Mouse (Mus musculus) embryonic stem cell, embryonic (primary cell): ENCODE data around the gene Elfn2.

Experiments used
- CTCF ChIA-PET, 4 experiments: fragments of 300-600 bp in 2 of 4; fragments of 350-600 bp in 2 of 4; sonication (Branson Sonifier 250); formaldehyde crosslinking; loops; one replicate each; lab custom pipeline; 2022; ENCODE audit warnings: inconsistent platforms in 2 of 4; lab: Charles Lee
- POLR2A ChIA-PET, 4 experiments: fragments of 300-600 bp in 2 of 4; fragments of 350-600 bp in 2 of 4; sonication (Branson Sonifier 250); formaldehyde crosslinking; loops; one replicate each; lab custom pipeline; 2022; ENCODE audit warnings: antibody characterized with exemption in 4 of 4, inconsistent platforms in 1 of 4; lab: Charles Lee

The Elfn2 gene

DNA sequence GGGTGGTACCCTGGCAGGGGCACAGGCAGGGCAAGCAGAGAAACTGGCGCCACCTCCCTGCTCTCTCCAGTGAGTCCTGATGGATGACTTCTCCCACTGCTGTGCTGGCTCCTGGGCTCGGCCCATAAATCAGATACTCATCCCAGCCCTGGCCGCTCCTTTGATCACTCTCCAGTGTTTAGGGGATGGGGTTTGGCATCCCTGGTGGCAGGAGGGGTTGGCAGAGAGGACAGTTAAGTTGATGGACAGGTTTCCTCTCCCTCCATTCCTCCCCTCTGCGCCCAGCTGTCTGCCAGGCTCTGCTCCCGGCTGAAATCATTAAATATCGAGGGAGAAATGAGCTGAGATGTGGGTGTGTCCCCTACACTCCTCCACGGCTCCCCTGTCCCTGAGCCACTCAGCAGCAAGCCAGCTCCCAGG is 18.1 kb upstream of the Elfn2 start:
- POLR2A ChIA-PET: interaction anchor here in 1 of 4 experiments (0.7 kb wide), 1 partner anchor 126 kb away, joined by 3 read pairs; no protein-coding TSS in a partner anchor
- CTCF ChIA-PET: interaction anchor here in 1 of 4 experiments (0.6 kb wide), 1 partner anchor 17 kb away, joined by 3 read pairs; no protein-coding TSS in a partner anchor

DNA sequence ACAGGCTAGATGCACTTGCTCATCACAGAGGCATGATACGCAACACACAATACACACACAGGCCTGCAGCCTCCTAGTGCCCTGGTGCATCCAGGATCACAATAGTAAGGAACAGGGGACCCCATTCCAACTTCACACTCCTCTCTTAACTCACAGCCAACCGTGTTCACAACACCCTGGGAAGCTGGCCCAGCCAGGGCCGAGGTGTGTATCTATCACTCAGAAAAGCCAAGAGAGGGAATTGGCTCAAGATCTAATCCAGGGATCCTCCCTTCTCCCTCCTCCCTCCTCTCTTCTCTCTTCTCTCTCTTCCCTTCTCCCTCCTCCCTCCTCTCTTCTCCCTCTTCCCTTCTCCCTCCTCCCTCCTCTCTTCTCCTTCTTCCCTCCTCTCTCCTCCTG is 17.6 kb upstream of the Elfn2 start:
- ChIA-PET POLR2A (interaction anchor here in 1 of 4 experiments (0.6 kb wide), 1 partner anchor 867 kb away, joined by 3 read pairs; no protein-coding TSS in a partner anchor), CTCF (interaction anchor here in 2 of 4 experiments (0.6 to 2.1 kb wide), 3 partner anchors 16 to 113 kb away, joined by 3 to 12 read pairs (median 6); no protein-coding TSS in a partner anchor)

DNA sequence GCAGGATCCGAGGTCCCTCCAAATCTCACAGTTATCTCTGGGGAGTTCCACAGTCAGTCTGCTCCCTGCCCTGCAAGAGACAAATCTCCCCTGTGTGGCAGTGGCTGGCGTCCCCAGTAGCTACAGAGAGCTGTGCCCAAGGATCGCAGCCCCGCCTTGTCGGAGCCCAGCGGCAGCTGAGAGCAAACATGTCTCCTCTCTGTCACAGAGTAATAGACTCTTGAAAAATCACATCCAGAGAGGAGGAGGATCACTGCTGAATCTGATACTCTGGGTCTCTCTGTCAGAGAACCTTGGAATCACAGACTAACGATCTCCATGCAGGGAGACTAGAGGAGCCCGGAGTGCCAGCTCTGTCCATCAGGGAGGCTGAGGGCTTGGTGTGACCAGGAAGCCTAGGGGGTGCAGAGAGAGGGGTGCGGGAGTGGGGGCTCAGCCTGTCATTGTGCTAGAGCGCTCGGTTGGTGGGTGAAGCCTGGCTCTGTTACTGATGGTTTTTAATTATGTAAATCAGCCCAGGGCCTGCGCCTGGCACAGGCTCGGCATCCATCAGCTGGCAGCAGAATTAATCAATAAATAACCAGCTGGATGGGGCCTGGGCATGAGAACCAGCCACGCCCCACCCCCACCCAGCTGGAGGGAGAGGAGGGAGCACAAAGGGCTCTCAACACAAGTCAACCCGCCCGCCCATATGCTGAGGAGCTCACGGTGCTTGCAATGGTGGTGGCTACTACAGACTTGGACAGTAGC is 17.0 kb upstream of the Elfn2 start:
- CTCF ChIA-PET: interaction anchor here in 3 of 4 experiments (0.6 to 2.1 kb wide), 8 partner anchors 9 to 148 kb away, joined by 3 to 12 read pairs (median 4); no protein-coding TSS in a partner anchor
- POLR2A ChIA-PET: interaction anchor here in 2 of 4 experiments (0.6 to 1.5 kb wide), 2 partner anchors 13 to 867 kb away, joined by 3 read pairs; no protein-coding TSS in a partner anchor

DNA sequence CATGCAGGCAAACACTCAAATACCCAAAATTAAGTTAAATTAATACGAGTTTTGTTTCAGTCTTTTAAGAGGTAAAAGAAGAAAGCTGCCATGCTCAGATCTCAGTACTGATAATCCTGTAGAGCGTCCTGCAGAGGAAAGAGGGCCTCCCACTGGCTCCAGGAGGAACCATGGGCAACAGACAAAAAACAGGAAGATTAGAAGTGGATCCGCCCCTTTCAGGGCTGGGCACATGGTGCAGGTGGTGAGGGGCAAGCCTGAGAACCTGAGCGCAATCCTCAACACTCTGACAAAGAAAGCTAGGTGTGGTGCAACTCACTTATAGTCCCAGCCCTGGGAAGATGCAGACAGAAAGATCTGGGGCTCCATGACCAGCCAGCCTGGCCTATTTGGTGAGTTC is 13.3 kb upstream of the Elfn2 start:
- POLR2A ChIA-PET: no interaction called here
- CTCF ChIA-PET: interaction anchor here in 2 of 4 experiments (1.0 to 3.1 kb wide), 2 partner anchors 12 kb away, joined by 3 to 15 read pairs; partner anchors contain the start of gene Elfn2 (in 1 of the 2)

DNA sequence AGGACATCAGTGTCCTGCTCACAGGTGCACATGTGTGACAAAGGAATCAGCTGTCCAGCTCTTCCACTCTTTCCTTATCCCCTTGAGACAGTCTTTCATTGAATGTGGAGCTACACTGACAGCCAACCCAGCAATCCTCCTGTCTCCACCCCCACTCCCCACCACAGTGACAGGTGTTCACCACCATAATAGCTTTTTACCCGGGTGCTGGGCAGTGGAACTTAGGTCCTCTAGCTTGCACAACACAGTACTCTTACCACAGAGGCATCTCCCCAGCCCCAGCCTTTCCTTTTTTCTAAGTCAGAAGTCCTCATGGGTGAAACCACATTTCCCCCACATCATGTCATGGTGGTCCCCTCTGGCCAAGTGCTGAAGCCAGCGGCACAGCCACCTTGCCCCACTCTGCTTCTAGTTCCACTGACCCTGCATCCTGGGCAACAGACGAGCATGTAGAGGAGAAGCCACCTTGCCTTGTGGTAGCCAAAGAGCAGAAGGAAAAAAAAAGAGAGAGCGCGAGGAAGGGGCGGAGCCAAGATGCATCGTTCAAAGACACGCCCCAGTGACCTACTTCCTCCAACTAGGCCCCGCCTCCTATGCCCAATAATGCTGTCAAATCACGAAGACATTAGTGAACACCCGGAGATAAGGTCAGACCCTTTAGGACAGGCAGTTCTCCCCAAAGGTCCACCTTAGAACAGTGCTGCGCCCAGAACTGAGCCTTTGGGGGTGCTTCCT is 11.9 kb upstream of the Elfn2 start:
- POLR2A ChIA-PET: interaction anchor here in 1 of 4 experiments (1.2 kb wide), 1 partner anchor 86 kb away, joined by 3 read pairs; no protein-coding TSS in a partner anchor

DNA sequence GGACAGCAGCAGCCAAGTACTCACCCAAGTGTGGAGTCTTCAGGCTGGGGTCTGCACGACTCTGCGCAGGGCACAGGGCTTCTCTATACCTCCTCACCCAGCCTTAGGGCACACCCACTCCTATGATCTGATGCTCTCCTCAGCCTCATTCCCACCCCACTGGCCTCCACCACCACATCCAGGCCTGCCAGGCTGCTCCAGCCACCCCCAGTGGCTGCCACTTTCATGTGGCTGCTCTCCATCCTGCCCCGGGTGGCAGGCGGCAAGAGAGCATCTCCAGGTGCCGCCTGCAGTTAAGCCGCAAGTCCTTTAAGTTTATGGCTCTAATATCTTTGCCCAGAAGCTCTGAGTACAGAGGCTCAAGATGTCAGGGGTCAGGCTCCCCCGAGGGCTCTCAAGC is 8.1 kb upstream of the Elfn2 start:
- ChIA-PET CTCF (no interaction called here), POLR2A (no interaction called here)

More for the DNA sequence above, 11.9 kb upstream of the Elfn2 start:
- CTCF ChIA-PET: interaction anchor here in 3 of 4 experiments (0.6 to 3.1 kb wide), 3 partner anchors 11 to 55 kb away, joined by 3 to 15 read pairs (median 3); partner anchors contain the start of gene Elfn2 (in 1 of the 3)

DNA sequence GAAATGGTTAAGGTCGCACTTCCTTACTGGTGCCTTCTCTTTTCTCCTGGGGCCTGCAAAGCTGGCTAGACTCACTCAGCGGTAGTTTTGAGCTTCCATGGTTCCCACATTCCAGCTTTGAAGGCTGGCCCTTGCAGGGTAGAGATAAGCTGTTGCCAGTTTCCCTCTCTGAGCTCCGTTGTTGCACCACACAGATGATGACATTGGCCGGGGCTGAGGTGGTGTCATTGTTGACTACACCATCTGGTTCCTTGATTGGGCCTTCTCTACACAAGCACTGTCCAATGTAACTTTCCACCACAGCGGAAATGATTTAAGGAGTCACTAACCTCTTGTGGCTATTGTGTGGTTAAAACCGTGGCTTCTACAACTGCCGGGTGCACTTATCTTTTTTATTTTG is 2.0 kb upstream of the Elfn2 start:
- CTCF ChIA-PET: interaction anchor here (0.6 to 4.1 kb wide), 42 partner anchors 10 to 568 kb away, joined by 3 to 33 read pairs (median 5); partner anchors contain the start of gene Pdxp (in 1 of the 4)
- POLR2A ChIA-PET: interaction anchor here in 2 of 4 experiments (0.6 to 0.8 kb wide), 4 partner anchors 207 to 1649 kb away, joined by 3 to 4 read pairs (median 3); no protein-coding TSS in a partner anchor

DNA sequence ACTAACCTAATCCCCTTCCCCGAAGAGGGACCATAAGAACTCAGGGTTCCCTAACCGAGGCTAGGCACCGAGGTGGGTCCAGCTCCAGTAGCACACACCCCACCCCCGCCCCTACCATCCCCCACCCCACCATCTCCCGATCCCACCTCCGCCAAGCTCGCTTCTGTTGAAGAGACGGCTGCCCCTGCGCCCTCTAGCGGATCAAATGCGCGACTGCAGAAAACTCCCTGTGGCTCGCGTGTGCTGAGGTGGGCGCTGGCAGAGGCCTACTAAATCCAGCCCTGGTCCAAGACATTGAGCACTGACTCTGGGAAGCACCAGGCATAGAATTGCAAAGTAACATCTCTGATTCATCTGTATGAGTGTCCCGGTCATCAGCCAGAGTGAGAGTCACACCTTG is 1.5 kb upstream of the Elfn2 start:
- POLR2A ChIA-PET: interaction anchor here (0.6 to 1.3 kb wide), 11 partner anchors 98 to 1649 kb away, joined by 3 to 5 read pairs (median 4); partner anchors contain the start of gene Cyth4 (in 1 of the 4)
- CTCF ChIA-PET: interaction anchor here (0.5 to 4.1 kb wide), 82 partner anchors 10 to 568 kb away, joined by 3 to 33 read pairs (median 4); partner anchors contain the start of genes Mfng (in 1 of the 4) and Pdxp (in 1 of the 4)

DNA sequence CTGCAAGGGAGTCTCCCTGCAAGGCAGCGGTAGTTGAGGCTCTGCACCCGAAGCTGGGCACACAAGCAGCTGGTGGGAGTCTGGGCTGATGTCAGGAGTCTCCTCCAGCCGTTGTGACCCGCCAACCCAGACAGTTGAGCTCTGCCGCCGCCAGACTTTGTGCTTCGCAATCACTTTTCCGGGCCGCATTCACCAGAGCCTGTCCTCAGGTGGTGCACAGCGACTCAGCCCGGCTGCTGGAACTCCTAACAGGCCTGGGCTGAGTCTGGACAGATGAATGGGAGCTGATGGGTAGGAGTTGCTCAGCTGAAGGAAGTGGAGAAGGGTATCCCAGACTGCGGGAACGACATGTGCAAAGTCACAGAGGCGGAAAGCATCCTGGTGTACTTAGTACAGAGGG is 845 bp upstream of the Elfn2 start:
- CTCF ChIA-PET: interaction anchor here (0.5 to 4.1 kb wide), 73 partner anchors 9 to 537 kb away, joined by 3 to 33 read pairs (median 4); partner anchors contain the start of gene Mfng (in 1 of the 4)
- POLR2A ChIA-PET: interaction anchor here (0.6 to 1.3 kb wide), 10 partner anchors 29 to 797 kb away, joined by 3 to 5 read pairs (median 4); partner anchors contain the start of gene Cyth4 (in 1 of the 4)

DNA sequence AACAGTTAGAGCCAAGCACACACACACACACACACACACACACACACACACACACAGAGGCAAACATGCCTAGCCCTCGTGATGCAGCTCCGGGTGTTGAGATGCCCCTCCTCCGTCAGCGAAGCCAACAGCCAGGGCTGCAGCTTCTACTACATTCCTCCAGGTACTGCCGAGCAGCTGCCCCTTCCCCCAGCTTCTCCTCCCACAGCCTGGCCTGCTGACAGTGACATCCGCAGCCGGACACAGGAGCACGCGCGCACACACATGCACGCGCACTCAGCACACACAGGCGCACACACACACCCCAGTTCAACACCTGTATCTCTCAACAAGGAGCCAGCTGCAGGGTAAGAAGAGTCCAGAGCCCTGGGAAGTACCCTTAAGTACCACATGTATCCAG is 1.6 kb downstream of the Elfn2 start:
- ChIA-PET POLR2A (interaction anchor here in 1 of 4 experiments (0.7 to 1.1 kb wide), 4 partner anchors 25 to 323 kb away, joined by 3 read pairs; no protein-coding TSS in a partner anchor), CTCF (interaction anchor here in 2 of 4 experiments (0.6 to 1.2 kb wide), 2 partner anchors 94 to 264 kb away, joined by 3 to 4 read pairs; no protein-coding TSS in a partner anchor)

DNA sequence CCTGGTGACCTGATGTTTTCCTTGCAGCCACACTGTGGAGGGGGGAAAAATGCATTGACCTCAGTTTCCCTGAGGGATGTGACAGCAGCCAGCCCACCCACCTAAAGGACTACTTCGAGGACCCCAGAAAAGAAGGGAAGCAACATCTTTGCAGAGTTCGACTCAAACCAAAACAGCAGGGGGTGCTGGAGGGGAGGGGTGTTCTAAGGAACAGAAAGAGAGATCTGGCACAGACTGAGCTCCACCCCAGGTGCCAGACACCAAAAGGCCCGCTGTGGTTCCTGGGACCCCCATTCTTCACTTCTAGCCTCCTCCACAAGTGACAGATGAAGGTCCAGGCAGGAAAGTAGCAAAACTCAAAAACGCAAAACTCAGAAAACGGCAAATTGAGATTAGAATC is 2.7 kb downstream of the Elfn2 start:
- POLR2A ChIA-PET: interaction anchor here in 1 of 4 experiments (0.7 kb wide), 1 partner anchor 84 kb away, joined by 4 read pairs; no protein-coding TSS in a partner anchor
- CTCF ChIA-PET: interaction anchor here in 1 of 4 experiments (0.6 kb wide), 2 partner anchors 125 to 169 kb away, joined by 5 to 7 read pairs; no protein-coding TSS in a partner anchor

DNA sequence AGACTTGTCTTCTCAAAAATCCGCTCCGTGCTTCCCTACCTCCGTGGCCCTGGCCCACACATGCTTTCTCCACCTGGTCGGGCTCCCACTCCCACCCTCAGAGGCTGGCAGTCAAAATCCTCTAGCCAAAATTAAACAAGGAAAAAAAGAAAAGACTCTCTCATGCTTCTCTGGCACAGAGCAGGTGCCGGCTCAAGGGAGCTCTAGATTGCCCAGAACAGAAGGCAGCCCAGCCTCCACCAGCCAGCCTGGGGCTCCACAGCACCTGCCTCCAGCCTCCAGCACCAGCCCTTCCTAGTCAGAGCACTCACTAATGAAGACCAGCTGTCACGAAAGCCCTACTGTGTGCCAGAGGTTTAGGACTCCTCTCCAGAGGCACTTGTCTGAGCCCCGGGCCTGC is 4.8 kb downstream of the Elfn2 start:
- POLR2A ChIA-PET: no interaction called here
- CTCF ChIA-PET: interaction anchor here in 2 of 4 experiments (0.6 to 1.3 kb wide), 4 partner anchors 76 to 532 kb away, joined by 3 to 5 read pairs (median 3); no protein-coding TSS in a partner anchor

DNA sequence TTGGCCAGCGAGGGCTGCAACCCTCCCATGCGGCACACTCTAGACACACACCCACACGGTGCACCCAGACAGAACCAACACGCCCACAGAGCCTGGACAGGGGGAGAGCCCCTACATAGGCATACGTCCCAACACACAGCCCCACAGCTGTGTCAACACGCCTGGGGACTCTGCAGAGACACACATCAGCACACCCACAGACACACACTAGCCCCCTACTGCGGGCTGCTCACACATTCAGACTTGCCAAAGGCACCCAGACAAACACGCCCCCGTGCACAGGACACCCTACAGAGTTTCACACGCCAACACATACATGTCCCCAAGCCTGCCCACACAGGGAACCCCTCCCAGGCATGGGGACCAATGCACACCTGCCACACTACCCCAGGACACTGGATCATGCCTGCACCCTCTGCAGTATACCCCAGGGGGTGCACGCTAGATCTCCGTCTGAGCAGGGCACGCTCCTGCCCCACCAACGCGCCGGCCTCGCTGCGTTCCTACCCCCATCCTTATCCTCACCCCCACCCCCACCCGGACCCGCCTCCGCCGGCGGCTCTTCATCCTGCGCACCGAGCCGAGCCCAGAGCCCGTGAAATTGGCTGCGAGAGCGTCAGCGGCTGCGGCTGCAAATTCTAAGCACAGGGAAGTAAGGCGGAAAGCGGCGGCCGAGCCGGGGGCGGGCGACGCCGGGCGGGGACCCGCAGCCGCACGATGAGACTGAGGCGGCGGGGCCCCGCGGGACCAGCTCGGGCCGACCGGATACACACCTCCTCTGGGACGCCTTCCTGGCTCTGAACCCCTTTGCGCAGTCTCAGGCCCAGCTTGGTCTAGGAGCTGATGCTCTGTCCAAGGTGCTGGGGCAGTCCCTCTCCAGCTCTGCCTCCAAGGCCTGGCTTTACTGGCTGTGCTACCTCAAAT is 6.0 kb downstream of the Elfn2 start:
- POLR2A ChIA-PET: interaction anchor here in 2 of 4 experiments (0.5 to 0.7 kb wide), 4 partner anchors 36 to 237 kb away, joined by 3 to 5 read pairs (median 4); no protein-coding TSS in a partner anchor
- CTCF ChIA-PET: interaction anchor here (0.5 to 1.3 kb wide), 8 partner anchors 31 to 414 kb away, joined by 3 to 5 read pairs (median 3); no protein-coding TSS in a partner anchor

DNA sequence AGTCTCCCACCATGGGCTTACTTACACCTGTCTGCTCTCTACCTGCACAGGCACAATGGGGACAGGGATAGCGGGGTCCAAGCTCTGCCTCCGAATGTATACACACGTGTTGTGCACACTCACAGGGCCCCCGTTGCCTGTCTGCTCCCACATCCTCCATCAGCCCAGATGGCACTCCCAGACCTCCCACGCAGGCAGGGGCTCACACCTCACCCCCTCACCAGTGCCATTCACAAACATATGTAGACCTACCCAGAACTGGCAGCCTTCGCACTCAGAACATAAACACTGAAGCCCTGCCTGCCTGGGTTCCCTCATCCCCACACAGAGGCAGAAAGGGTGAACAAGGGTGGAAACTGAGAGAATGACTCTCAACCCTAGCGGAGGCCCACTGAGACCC is 6.6 kb downstream of the Elfn2 start:
- ChIA-PET POLR2A (no interaction called here), CTCF (no interaction called here)

DNA sequence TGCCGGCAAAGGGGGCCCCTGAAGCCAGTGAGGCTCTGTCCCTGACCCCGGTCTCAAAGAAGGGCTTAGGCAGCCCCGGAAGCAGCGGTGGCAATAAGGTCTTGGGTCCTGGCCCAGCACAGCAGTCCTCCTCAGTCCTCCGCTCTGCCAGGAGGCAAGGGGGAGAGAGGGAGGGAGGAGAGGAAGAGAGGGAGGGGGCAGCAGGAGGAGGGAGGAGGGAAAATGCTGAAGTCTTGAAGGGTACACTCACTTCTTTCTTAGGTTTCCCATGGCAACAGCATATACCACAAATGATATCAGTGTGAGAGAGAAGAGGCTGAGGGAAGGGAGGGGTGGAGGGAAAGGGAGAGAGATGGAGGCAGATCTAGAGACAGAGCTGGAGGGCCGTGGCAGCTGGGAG is 7.9 kb downstream of the Elfn2 start:
- ChIA-PET CTCF (interaction anchor here in 3 of 4 experiments (0.5 to 1.0 kb wide), 4 partner anchors 9 to 1355 kb away, joined by 3 to 5 read pairs (median 4); no protein-coding TSS in a partner anchor), POLR2A (interaction anchor here in 1 of 4 experiments (0.5 kb wide), 1 partner anchor 11 kb away, joined by 3 read pairs; no protein-coding TSS in a partner anchor)

DNA sequence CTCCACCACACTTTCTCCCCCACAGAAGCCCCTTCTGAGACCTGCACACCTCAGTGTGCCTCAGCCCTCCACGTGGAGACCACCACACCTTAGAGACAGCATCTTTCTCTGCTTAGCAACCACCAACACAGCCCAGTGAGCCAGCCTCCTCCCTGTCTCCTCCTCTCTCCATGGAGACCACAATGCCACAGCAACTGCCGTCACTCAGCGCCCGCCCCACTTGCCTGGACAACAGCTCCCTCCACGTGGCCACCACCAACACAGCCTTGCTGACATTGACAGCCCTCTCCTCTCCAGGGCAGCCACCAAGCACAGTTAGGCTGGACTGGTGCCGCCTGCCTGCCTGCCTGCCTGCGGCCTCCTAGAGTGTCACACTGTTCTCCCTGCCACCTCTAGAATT is 8.8 kb downstream of the Elfn2 start:
- POLR2A ChIA-PET: interaction anchor here in 1 of 4 experiments (0.6 kb wide), 2 partner anchors 13 to 626 kb away, joined by 3 read pairs; no protein-coding TSS in a partner anchor
- CTCF ChIA-PET: interaction anchor here in 1 of 4 experiments (1.0 kb wide), 1 partner anchor 10 kb away, joined by 3 read pairs; no protein-coding TSS in a partner anchor
